In genomic region chr15:81523901-81524300, GRCm38 (mm10) we compare ENCODE assay signal across 8 mouse cellular contexts. TPM values are rescaled to one million over a fixed set of nuclear protein-coding genes. Genes with fewer than 3 reads are reported as not detected.
DNase-seq lines count a peak whose midpoint lies in the region; ATAC-seq and TF ChIP-seq lines count a peak whose summit lies in the region.

No protein-coding gene starts in this region.

- no peaks in the 10 kb centered on the region for H3K9me3 ChIP-seq in limb, embryonic 12.5 days
- H3K9me3 ChIP-seq in neural tube, embryonic 12.5 days: no peaks in the 10 kb centered on the region

- TF ChIP-seq POLR2A in embryonic fibroblast, embryonic 13.5 days (IDR thresholded peaks at IDR 0.05; ENCODE audit: low read depth, low read length): no peak

- H3K27ac ChIP-seq in embryonic fibroblast, embryonic 13.5 days (ENCODE audit: insufficient read depth, low read length): peak overlapping the region; percentile 49
- peak overlapping the region; percentile 86 for H3K27ac ChIP-seq in limb, embryonic 12.5 days
- H3K27ac ChIP-seq in neural tube, embryonic 12.5 days: no peak overlapping the region

- 2% methylated on average over 12 of the region's 12 CpGs for WGBS in limb, embryonic 12.5 days
- WGBS in neural tube, embryonic 12.5 days: 2% methylated on average over 12 of the region's 12 CpGs

- peak overlapping the region; percentile 29 for H3K4me3 ChIP-seq in embryonic fibroblast, embryonic 13.5 days (ENCODE audit: insufficient read depth, low read length)
- H3K4me3 ChIP-seq in limb, embryonic 12.5 days (replicated peaks): peak overlapping the region; percentile 60
- H3K4me3 ChIP-seq in neural tube, embryonic 12.5 days: peak overlapping the region; percentile 45

- peak; percentile 16 for DNase-seq in adrenal gland, postnatal 14 days
- DNase-seq in adrenal gland, postnatal 25 days: no peak
- DNase-seq in 416B (ENCODE audit: low read depth): peak; percentile 76
- DNase-seq in right cerebral cortex, postnatal 4 days: no peak
- no peak for DNase-seq in layer of hippocampus, postnatal 14 days (ENCODE audit: low spot score in 2 of 2)

- H3K27me3 ChIP-seq in limb, embryonic 12.5 days: no peaks in the 10 kb centered on the region
- H3K27me3 ChIP-seq in neural tube, embryonic 12.5 days (replicated peaks): no peaks in the 10 kb centered on the region; the same call in 1 of the 2 replicates

- peak overlapping the region; percentile 63 for H3K9ac ChIP-seq in limb, embryonic 12.5 days (replicated peaks)
- peak overlapping the region; percentile 68; the same call in 1 of the 2 replicates for H3K9ac ChIP-seq in neural tube, embryonic 12.5 days

- TF ChIP-seq CTCF in embryonic fibroblast, embryonic 13.5 days (IDR thresholded peaks at IDR 0.05; ENCODE audit: borderline replicate concordance, insufficient read depth, low read length): no peak

- no peaks in the 10 kb centered on the region for H3K4me1 ChIP-seq in embryonic fibroblast, embryonic 13.5 days (ENCODE audit: control insufficient read depth, insufficient read depth, low read length)
- 0 out of 2 replicates have a peak, but pooled peaks cover 11% of the 10 kb centered on the region for H3K4me1 ChIP-seq in limb, embryonic 12.5 days (replicated peaks)
- H3K4me1 ChIP-seq in neural tube, embryonic 12.5 days: peaks cover 4% of the 10 kb centered on the region; the same call in 1 of the 2 replicates

- no peaks in the 10 kb centered on the region for H3K36me3 ChIP-seq in limb, embryonic 12.5 days
- no peaks in the 10 kb centered on the region for H3K36me3 ChIP-seq in neural tube, embryonic 12.5 days

- peak overlapping the region; percentile 88 for H3K4me2 ChIP-seq in limb, embryonic 12.5 days
- peak overlapping the region; percentile 95 for H3K4me2 ChIP-seq in neural tube, embryonic 12.5 days (replicated peaks)

- no peak for ATAC-seq in limb, embryonic 12.5 days (ENCODE audit: insufficient number of reproducible peaks, insufficient read depth, low FRiP score, low TSS enrichment, low read depth)
- no peak for ATAC-seq in neural tube, embryonic 12.5 days (ENCODE audit: low FRiP score, low read depth)

RNA-seq across cellular contexts. Expression of gene Rbx1, which starts 57.8 kb away (rescaled TPM):
- total RNA-seq in adrenal gland, postnatal 14 days (2021): 118 and 119 TPM in 2 replicates
- total RNA-seq in adrenal gland, postnatal 25 days (2021): 107 and 141 TPM in 2 replicates
- 129 and 132 TPM in 2 replicates for polyA plus RNA-seq in embryonic fibroblast, embryonic 13.5 days (2011; ENCODE audit: insufficient read length, low read depth, missing spikeins)
- 559 TPM in 2 replicates for polyA plus RNA-seq in limb, embryonic 12.5 days (2016; fragmentation: Nextera tagmentation; extraction: Ambion mirVana)
- 477 and 510 TPM in 2 replicates for polyA plus RNA-seq in neural tube, embryonic 12.5 days (2016; fragmentation: Nextera tagmentation; extraction: Ambion mirVana)
- 100 to 1,000 TPM; 135 to 148 TPM for total RNA-seq in layer of hippocampus, postnatal 14 days (2021)

Comparison
In these comparisons a context has a peak if more than half of its experiments do, and no peak if none do; other contexts are left out.
1. DNase-seq: peak in adrenal gland, postnatal 14 days (single experiment) and 416B (single experiment); none in adrenal gland, postnatal 25 days (single experiment), right cerebral cortex, postnatal 4 days (single experiment) and layer of hippocampus, postnatal 14 days (0 of 2).
2. Peak in every context shown above with its lines, with median percentiles within 50 percentile points of each other: H3K4me3 ChIP-seq.